Mouse (Mus musculus): Measurements from ENCODE around the gene Sult2b1. TPM values are rescaled to one million over a fixed set of nuclear protein-coding genes. Genes with fewer than 3 reads are reported as not detected.

Sult2b1 gene
- total and polyA plus RNA-seq, 2 experiments from 2014 or later: 0.23 TPM; not detected in 1

DNA sequence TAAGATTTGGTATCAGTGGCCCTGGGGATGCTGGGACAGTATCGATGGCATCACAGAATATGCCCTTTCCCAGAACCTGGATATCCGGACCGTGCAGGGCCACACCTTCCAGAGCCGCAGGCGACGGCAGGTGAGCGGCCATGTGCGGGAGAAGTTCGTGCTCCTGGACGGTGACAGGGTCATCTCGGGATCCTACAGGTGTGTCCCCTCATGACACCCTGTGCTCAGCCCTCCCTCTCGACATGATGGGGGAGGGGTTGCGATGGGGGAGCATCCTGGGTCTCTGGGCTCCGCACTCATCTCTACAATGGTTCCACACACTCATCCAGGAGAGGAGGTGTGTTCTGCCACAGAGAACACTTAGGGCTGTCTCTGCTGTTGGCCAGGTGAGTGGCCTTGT, 60.7 kb downstream of the Sult2b1 start:
- no peak overlapping the region for H3K9ac ChIP-seq (replicated peaks; ENCODE audit: low read depth, low read length)
- no peak overlapping the region for H3K4me2 ChIP-seq (ENCODE audit: low read depth, low read length)
- peaks cover 36% of the 10 kb centered on the region for H3K36me3 ChIP-seq (replicated peaks; ENCODE audit: control insufficient read depth, insufficient read depth, low read length)
- H3K27ac ChIP-seq (ENCODE audit: low read depth): no peak overlapping the region
- H3K4me3 ChIP-seq (ENCODE audit: low read depth, low read length): no peak overlapping the region
- H3K9me3 ChIP-seq (replicated peaks; ENCODE audit: control insufficient read depth, low read length): no peaks in the 10 kb centered on the region
- DNase-seq (ENCODE audit: low spot score) (no peak), ATAC-seq (ENCODE audit: insufficient read depth, low read depth) (no peak)
- H3K4me1 ChIP-seq (ENCODE audit: control insufficient read depth, insufficient read depth): peaks cover 6% of the 10 kb centered on the region
- TF ChIP-seq EP300 (IDR thresholded peaks at IDR 0.05; ENCODE audit: low read depth) (no peak), CTCF (IDR thresholded peaks at IDR 0.05; ENCODE audit: low read depth) (no peak)
- no peaks in the 10 kb centered on the region for H3K27me3 ChIP-seq (ENCODE audit: control insufficient read depth, insufficient read depth, low read length)
- 92% methylated on average over 14 of the region's 14 CpGs for WGBS

DNA sequence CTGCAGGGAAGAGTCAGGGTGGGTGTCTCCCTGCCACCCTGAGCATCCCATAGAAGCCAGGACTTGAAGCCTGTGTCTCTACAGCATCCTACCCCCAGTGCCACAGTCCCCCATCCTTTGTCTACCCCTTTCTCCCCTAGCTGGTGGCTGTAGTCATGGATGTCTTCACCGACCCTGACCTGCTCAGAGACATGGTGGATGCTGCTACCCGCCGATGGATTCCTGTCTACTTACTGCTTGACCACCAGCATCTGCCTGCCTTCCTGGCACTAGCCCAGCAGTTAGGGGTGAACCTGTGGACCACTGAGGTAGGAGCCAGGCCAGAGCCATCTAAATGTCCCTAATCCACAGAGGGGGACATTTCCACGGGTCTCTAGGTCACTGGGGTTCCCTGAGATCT, 61.2 kb downstream of the Sult2b1 start:
- Histone ChIP-seq H3K36me3 (replicated peaks; ENCODE audit: control insufficient read depth, insufficient read depth, low read length) (peaks cover 36% of the 10 kb centered on the region), H3K4me1 (ENCODE audit: control insufficient read depth, insufficient read depth) (peaks cover 8% of the 10 kb centered on the region), H3K4me3 (ENCODE audit: low read depth, low read length) (no peak overlapping the region), H3K27ac (ENCODE audit: low read depth) (no peak overlapping the region), H3K4me2 (ENCODE audit: low read depth, low read length) (no peak overlapping the region), H3K27me3 (ENCODE audit: control insufficient read depth, insufficient read depth, low read length) (no peaks in the 10 kb centered on the region), H3K9me3 (replicated peaks; ENCODE audit: control insufficient read depth, low read length) (no peaks in the 10 kb centered on the region), H3K9ac (replicated peaks; ENCODE audit: low read depth, low read length) (no peak overlapping the region)
- TF ChIP-seq EP300 (IDR thresholded peaks at IDR 0.05; ENCODE audit: low read depth) (no peak), CTCF (IDR thresholded peaks at IDR 0.05; ENCODE audit: low read depth) (no peak)
- ATAC-seq (ENCODE audit: insufficient read depth, low read depth) (no peak), DNase-seq (ENCODE audit: low spot score) (no peak)
- WGBS: 87% methylated on average over 4 of the region's 4 CpGs

DNA sequence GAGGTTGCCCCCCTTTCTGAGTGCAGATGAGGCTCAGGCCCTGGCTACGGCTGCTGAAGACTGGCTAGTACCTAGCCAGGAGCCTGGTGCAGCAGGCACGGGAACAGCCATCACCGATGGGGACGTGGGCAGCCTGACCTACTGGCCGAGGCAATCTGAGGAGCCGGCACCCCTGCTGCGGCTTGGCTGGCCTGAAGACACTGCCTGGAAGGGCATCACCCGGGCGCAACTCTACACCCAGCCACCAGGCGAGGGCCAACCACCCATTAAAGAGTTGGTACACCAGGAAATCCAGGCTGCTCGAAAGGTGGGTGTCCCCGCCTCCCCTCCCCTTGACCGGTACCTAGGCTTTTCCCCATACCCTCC, 62.1 kb downstream of the Sult2b1 start:
- Histone ChIP-seq H3K27me3 (ENCODE audit: control insufficient read depth, insufficient read depth, low read length) (no peaks in the 10 kb centered on the region), H3K9ac (replicated peaks; ENCODE audit: low read depth, low read length) (0 out of 2 replicates have a peak overlapping the region, but pooled peaks have one; percentile 6), H3K4me1 (ENCODE audit: control insufficient read depth, insufficient read depth) (peaks cover 8% of the 10 kb centered on the region), H3K27ac (ENCODE audit: low read depth) (no peak overlapping the region), H3K4me3 (ENCODE audit: low read depth, low read length) (no peak overlapping the region), H3K36me3 (replicated peaks; ENCODE audit: control insufficient read depth, insufficient read depth, low read length) (peaks cover 36% of the 10 kb centered on the region), H3K4me2 (ENCODE audit: low read depth, low read length) (no peak overlapping the region), H3K9me3 (replicated peaks; ENCODE audit: control insufficient read depth, low read length) (no peaks in the 10 kb centered on the region)
- ATAC-seq (ENCODE audit: insufficient read depth, low read depth) (no peak), DNase-seq (ENCODE audit: low spot score) (no peak)
- WGBS: 73% methylated on average over 13 of the region's 13 CpGs
- TF ChIP-seq CTCF (IDR thresholded peaks at IDR 0.05; ENCODE audit: low read depth) (no peak), EP300 (IDR thresholded peaks at IDR 0.05; ENCODE audit: low read depth) (no peak)

DNA sequence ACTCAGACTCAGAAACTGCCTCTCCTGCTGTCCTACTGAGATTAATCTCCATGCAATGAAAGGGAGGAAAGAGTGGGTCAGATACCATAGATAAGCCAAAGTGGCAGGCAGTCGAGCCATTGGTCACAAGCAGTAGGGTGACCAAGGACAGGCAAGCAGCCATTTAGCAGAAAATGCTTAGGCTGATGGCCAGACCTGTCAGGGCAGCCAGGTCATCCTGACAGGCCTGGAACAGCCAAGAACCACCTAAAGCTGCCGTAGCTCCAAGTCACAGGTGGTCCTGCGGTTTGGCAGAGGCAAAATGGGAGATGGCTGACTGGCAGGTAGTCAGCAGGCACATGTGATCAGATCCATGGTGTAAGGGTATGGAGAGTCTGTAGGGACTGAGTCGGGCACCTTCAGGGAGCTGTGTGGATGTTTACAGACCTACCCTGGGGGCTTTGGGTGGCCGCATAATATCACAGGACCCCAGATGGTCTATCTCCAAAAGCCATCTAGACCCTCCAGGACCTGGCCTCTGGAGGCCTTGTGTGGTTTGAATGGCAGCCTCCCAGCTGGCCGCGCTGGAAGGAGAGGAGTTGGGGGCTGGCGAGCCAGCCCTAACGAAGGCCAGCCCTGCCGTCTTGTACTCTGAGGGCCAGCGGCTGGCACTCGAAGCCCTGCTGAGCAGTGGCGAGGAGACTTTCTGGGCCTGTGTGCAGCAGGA, 62.7 kb downstream of the Sult2b1 start:
- no peak overlapping the region for H3K4me3 ChIP-seq (ENCODE audit: low read depth, low read length)
- 0 out of 2 replicates have a peak overlapping the region, but pooled peaks have one; percentile 6 for H3K9ac ChIP-seq (replicated peaks; ENCODE audit: low read depth, low read length)
- ATAC-seq (ENCODE audit: insufficient read depth, low read depth) (no peak), DNase-seq (ENCODE audit: low spot score) (no peak)
- WGBS: 64% methylated on average over 13 of the region's 13 CpGs
- H3K27me3 ChIP-seq (ENCODE audit: control insufficient read depth, insufficient read depth, low read length): no peaks in the 10 kb centered on the region
- no peak overlapping the region for H3K27ac ChIP-seq (ENCODE audit: low read depth)
- TF ChIP-seq CTCF (IDR thresholded peaks at IDR 0.05; ENCODE audit: low read depth): no peak
- TF ChIP-seq EP300 (IDR thresholded peaks at IDR 0.05; ENCODE audit: low read depth): no peak
- no peaks in the 10 kb centered on the region for H3K9me3 ChIP-seq (replicated peaks; ENCODE audit: control insufficient read depth, low read length)
- H3K36me3 ChIP-seq (replicated peaks; ENCODE audit: control insufficient read depth, insufficient read depth, low read length): peaks cover 36% of the 10 kb centered on the region
- H3K4me2 ChIP-seq (ENCODE audit: low read depth, low read length): no peak overlapping the region
- peaks cover 11% of the 10 kb centered on the region for H3K4me1 ChIP-seq (ENCODE audit: control insufficient read depth, insufficient read depth)

DNA sequence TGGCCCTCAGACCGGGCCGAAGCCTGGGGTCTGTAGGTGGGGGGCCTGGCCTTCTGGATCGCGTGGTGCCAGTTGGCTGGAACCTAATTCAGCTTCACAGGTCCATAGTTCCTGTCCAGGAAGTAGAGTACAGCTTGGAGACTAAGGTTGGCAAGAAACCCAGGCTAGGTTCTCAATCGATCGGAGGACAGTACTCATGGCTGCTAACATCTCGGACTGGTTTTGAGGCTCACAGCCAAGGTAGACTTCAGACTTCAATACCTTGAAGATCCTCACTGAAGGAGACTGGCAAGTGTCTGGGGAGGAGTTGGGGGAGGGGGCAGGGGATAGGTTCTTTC, 63.3 kb downstream of the Sult2b1 start:
- Histone ChIP-seq H3K27me3 (ENCODE audit: control insufficient read depth, insufficient read depth, low read length) (no peaks in the 10 kb centered on the region), H3K9ac (replicated peaks; ENCODE audit: low read depth, low read length) (no peak overlapping the region), H3K27ac (ENCODE audit: low read depth) (no peak overlapping the region), H3K4me2 (ENCODE audit: low read depth, low read length) (no peak overlapping the region), H3K4me1 (ENCODE audit: control insufficient read depth, insufficient read depth) (peaks cover 17% of the 10 kb centered on the region), H3K4me3 (ENCODE audit: low read depth, low read length) (no peak overlapping the region), H3K9me3 (replicated peaks; ENCODE audit: control insufficient read depth, low read length) (no peaks in the 10 kb centered on the region), H3K36me3 (replicated peaks; ENCODE audit: control insufficient read depth, insufficient read depth, low read length) (peaks cover 36% of the 10 kb centered on the region)
- WGBS: 79% methylated on average over 7 of the region's 7 CpGs
- TF ChIP-seq EP300 (IDR thresholded peaks at IDR 0.05; ENCODE audit: low read depth): no peak
- no peak for TF ChIP-seq CTCF (IDR thresholded peaks at IDR 0.05; ENCODE audit: low read depth)
- ATAC-seq (ENCODE audit: insufficient read depth, low read depth) (no peak), DNase-seq (ENCODE audit: low spot score) (no peak)

All from heart, postnatal 0 days (tissue).